Mouse (Mus musculus) spleen, postnatal 10 days (tissue): ENCODE results near the gene Cd209g.
"Not testable (repeated sequence)": the region's sequence is repeated elsewhere in the genome, so short reads cannot be mapped to it uniquely, and the experiment has no call there.

Source experiments
- DNase-seq, 2 experiments: peaks; one replicate each; pipeline ENCODE4 v3.0.0; 2021 to 2022; ENCODE audit warnings: low spot score in 2 of 2

The Cd209g gene

DNA sequence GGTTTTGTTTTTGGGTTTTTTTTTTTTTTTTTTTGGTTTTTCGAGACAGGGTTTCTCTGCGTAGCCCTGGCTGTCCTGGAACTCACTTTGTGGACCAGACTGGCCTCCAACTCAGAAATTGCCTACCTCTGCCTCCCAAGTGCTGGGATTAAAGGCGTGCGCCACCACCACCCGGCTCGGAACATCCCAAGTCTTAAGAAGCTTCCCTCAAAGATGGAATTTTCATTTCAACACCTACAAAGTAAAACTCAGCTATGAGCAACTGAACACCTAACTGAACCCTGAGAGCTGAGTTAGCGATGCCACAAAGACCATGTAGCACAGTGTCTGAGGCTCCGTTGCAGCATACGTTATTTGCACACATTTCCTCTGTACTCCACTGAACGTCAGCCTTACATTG lies at the start of gene Cd209g:
Gene Cd209g, plus strand, starts transcription at position 301 of the 400 bp plus-strand sequence.
- DNase-seq = no peak

DNA sequence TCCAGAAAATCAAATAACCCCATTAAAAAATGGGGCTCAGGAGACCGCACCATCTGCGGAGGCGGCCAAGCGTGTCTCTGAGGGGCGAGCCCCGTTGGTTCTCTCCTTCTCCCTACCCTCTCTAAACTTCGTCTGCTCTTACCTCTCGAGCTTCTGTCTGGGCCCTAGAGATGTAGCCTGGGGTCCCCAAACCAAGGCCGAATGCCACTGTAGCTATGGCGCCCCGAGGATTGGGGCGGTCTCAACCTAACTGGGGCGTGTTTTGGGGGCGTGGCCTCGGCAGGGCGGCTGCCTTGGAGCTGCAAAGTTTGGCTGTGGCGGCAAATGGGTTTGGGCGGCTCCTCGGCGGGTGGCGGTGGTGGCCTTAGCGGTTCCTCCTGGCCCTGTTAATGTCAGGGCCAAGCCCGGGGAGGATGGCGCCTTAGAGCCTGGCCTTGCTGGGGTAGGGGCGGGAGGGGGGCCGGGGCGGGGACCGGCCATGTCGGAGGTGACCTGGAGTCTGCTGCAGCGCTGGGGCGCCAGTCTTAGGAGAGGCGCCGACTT lies 46.6 kb upstream of the Cd209g start:
- DNase-seq = peak; percentile 22 to 35

DNA sequence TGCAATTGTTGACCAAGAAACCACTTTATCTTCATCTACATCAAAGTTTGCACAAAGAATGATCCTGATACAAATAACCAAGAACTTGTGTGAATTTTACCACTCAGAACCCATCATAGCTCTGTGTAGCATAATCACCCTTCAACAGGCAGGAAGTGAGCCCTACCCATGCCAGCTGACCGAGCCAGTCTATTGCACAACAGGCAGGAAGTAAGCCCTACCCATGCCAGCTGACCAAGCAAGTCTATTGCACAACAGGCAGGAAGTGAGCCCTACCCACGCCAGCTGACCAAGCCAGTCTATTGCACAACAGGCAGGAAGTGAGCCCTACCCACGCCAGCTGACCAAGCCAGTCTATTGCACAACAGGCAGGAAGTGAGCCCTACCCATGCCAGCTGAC lies 45.4 kb upstream of the Cd209g start:
- DNase-seq = not testable (repeated sequence)

DNA sequence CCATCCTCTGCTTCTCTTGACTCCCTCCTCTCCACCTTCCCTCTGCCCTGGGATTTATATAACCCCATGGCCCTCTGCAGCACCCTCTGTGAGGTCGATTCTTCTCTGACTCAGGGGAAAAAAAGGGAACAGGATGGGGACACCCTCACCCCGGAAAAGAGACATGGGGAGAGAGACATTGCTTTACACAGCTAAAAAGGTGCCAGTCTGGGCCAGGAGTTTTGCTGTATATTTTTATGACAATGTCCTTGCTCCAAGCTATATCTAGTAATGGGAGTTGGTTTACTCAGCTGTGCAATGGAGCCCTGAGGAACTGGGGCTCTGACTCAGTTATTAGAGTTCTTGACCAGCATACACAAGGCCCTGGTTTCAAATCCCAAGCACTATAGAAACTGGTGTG lies 28.2 kb upstream of the Cd209g start, which contains the start of gene Cd209f:
Gene Cd209f, minus strand, starts transcription at position 101 of the 400 bp plus-strand sequence.
- DNase-seq = not testable (repeated sequence)

DNA sequence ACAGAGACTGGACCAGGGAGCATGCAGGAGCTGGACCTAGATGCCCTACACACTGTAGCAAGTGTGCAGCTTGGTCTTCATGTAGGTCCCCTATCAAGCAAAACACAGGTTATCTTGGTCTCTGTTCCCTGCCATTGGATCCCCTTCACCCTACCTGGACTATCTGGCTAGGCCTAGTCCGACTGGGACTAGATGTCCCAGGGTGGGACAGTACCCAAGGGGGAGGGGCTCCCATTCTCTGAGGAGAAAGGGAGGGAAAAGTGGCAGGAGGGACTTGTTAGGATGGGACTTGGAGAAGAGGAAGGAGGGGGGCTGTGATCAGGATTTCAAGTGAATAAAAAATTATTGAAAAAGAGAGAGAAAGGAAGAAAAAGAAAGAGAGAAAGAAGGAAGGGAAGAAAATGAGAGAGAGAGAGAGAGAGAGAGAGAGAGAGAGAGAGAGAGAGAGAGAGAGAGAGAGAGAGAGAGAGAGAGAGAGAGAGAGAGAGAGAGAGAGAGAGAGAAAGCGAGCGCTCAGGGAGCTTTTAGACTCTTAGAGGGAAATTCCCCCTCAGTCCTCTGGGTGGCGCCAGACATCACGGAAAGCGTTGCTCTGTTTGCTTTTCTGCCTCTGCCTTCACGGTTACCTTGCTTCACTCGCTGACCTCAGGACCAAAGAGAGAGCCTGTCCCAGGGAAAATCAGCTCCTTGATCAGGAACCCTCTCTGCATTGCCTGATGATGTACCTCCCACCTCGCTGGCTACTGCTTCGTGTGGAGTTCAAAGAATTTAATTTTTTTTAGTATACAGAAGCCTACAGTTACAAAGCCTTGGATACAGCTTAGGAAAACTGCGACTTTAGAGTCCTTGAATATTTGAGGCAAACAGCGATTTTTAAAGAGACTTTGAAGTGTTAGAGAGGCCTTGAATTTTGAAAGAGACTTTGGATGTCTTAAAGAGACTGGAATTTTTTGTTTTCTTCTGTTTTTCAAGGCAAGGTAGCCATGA lies 6.1 kb downstream of the Cd209g start:
- DNase-seq = peak; percentile 53 to 83

DNA sequence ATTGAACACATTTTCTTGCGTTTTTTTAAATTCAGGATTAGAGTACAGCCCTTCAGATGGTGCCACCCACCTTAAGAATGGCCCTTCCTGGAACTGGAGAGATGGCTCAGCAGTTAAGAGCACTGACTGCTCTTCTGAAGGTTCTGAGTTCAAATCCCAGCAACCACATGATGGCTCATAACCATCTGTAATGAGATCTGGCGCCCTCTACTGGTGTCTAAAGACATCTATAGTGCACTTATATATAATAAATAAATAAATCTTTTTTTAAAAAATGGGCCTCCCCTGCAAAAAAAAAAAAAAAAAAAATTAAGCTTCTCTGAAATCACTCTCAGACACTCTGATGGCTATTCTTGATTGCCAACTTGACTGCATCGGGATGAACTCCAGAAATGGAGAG lies 7.8 kb downstream of the Cd209g start:
- peak in 1 of 2 experiments; percentile 20 for DNase-seq

DNA sequence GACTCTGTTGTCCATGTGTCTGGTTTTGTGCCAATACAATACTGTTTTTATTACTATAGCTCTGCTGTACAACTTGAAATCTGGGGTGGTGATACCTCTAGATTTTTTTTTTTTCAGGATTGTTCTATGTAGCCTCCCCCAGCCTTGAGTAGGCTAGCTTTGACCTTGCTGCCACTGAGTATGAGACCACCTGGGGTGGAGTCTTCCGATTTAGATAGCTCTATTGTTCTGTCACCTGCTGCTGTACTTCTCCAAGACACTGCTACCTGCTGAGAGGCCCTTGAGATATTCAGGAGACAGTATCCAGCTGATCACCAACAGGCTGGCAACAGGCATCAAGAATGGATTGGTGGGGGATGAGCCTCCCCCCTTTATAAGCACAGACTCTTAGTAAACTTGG lies 13.4 kb downstream of the Cd209g start:
- no peak for DNase-seq

DNA sequence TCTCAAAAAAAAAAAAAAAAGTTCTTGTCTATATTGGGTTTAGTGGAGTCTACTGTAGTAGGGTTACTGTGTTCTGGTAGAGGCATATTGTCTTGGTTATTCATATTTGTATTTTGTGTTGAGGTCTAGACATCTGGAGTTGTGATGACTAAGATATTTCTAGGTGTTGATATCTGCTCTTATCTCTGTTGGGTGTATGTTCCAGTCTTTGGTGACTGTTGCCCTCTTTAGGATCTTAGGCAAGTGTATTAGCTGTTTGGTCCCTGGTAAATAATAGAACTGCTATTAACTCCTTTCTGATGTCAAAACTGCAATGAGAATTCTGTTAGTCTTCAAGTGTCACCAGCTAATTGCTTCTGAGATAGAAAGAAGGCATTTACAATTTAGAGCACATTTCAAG lies 21.0 kb downstream of the Cd209g start:
- no peak for DNase-seq

DNA sequence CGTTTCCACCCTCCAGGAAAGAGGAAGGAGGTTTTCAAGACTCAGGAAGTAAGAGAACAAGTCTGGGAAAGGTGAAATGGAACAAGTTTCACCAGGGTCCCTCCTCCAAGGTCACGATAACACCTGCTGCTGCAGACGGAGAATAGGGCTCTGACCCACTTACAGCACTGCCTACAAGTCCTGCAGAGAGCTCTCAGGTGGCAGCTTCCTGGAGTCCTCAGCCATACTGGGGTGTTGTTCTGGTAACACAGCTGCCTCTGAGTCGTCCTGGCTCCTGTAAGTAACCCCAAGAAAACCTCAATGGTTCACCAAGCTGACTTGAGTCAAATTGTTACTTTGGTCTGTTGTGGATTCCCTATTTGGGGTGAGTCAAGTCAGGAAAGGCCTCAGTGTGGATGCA lies 28.9 kb downstream of the Cd209g start:
- no peak for DNase-seq

DNA sequence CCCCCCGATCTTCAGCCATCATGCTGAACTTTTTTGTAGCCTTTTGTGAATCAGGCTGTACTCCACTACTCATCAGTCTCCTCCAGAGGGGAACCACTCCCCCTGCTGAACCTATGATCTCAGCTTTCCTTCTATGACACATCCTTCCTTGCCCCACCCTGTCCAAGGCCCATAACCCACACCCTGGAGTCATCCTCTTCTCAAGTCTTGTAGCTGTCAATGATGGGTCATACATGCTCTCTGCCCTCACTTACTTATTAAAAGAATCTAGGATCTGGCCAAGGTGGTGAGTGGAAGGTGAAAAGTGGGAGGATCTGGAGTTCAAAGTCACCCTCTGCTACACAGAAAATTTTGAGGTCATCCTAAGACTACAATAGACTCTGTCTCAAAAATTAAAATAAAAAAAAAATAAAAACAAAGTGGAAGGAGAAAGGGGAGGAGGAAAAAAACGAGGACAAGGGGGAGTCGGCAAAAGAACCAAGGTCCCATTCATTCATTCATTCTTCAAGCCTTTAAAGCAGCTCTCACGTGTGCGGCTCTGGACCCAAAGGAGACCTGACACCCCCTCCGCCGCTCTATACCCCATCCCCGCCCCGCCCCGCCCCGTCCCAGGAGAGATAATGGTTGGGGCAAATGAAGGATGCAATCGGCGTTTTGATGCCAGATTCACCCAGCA lies 31.4 kb downstream of the Cd209g start:
- DNase-seq = no peak

DNA sequence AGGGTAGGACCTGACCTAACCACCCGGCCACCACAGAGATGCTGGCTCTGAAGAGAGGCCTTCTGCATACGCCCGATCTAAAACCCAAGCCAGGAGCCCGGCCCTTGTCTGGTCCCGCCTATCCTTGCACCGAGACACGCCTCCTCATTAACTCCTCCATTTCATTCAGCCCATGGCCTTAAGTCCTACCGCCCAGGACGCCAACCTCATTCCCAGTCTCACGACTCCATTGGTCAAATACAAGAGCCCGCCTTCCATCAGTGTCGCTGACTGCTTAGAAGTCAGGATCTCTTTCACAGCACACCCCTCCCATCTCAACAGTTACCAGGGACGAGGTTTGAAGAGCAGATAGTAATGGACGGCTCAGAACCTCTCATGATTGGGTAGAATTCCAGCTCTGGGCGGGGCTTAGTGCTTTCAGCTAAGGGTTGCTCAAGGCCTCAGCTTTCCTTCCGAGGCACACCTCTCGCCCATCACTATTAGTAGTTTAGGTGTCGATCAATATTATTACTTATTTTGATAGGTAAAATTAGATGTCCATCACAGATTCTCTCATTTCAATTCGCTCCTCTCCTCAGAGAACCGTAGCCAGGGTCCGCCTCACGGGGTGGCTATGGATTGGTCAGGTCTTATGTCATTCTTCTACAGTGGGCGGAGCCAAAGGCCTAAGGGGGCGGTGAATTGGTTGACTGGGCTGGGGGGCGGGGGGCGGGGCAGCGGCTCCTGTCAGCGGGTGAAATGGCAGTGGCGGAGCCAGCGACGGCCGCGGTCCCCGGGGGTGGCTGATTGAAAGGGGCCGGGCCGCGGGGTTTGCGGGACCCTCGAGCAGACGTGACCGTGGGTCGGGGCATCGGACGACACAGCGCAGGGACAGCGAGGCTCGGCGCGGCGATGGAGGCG lies 32.2 kb downstream of the Cd209g start, which contains the start of gene Evi5l:
Gene Evi5l, plus strand, starts transcription at position 716 of the 900 bp plus-strand sequence.
- peak; percentile 96 for DNase-seq

DNA sequence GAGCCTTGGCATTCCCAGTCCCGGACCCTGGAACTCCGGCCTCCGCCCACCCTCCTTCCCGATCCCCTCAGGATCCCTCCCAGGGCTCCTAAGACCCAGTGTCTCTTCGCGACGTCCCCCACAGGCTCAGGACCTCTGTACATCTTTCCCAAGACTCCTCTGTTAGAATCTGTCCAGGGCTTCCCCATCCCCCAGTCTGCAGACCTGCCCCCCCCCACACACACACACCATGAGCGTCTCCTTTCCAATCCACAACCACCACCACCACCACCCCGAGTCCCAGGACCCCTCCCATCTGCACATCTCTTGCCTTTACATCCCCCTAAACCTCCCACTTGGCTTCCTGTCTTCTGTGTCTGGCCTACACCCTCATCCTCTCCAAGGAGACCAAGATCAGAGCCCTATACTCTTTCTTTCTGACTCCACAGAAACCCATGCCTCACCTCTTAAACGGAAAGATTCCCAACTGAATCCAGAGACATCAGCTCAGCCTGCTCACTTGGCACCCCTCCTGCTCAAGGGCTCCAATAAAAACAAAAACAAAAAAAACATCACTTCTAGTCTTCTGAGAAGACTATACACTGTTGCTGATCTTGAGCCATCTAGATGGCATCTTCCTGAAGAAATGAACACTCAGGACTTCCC lies 33.1 kb downstream of the Cd209g start:
- DNase-seq = no peak

DNA sequence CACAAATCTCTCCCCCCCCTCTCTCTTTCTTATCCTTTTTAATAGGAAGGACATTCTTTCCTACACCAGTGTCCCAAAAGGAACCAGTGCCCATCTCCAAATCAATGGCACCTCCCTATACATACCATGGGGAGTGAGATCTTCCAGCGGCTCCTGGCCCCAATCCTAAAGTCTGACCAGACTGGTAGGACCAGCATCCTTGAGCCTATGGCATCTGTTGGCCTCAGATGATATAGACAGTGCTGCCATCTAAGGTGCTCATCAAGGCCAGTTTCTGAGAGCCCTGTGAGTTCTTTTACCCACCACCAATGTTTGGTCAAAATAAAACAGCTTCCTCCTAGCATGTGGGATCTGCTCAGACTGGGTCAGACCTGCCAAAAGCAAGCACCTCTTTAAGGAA lies 34.0 kb downstream of the Cd209g start:
- no peak for DNase-seq

DNA sequence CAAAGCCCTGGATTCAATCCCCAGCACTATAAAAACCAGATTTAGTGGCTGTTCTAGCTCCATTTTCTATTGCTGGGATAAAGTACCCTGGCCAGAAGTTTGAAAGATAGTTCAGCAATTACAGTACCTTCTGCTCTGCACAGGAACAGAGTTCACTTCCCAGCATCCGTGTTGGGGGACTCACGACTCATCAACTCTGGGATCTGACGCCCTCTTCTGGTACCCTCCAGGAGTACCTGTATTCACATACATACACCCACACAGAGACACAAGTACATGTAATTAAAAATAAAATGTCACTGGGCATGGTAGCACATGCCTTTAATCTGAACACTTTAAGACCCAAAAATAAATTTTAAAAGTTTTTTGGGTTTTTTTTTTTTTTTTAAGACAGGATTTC lies 38.6 kb downstream of the Cd209g start:
- DNase-seq = no peak

DNA sequence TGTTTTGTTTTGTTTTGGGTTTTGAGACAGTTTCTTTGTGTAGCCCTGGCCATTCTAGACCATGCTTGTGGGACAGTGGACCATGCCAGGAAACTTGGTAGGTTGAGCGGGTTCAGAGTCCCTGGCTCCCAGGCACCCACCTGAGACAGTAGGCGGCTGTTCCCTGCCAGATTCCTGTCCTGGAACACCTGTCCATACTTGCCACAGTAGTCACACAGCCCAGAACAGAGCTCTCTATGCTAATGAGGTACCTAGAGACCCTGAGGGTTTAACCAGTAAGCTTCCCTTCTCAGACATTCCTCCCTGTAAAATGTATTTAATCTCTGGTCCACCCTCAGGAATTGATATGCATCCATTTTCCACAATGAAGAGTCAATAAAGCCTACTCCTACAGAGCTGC lies 40.1 kb downstream of the Cd209g start:
- no peak for DNase-seq

DNA sequence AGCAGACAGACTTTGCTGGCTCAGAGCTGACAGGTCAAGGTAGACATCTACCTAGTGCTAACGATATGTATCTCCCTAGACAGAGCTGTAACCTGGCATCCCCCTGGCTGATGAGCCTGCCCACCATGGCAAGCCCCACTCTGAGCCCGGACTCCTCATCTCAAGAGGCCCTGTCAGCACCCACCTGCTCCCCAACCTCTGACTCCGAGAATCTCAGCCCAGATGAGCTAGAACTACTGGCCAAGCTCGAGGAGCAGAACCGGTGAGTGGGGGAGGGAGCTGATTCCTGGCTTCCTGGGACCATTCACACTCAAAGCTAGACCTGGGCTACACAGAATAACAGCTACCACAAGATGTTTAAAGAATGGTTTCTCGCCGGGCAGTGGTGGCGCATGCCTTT lies 49.5 kb downstream of the Cd209g start:
- no peak for DNase-seq

DNA sequence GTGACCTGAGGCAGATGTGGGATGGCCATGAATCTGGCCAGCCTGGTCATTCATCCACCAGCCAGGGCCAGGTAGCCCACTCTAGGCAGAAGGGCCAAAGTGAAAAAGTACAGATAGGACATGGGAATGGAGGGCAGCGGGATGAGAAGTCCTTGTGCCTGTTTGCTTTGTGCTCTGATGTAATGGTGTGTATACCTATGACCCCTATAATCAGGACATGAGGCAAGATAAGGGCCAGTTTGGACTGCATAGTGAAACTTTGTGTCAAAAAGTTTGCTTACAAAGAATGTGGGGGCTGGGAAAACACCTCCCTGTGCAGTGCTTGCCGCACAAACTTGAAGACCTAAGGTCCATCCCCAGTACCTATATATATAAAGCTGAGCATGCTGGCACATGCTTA lies 52.3 kb downstream of the Cd209g start:
- no peak for DNase-seq
